Mouse (Mus musculus): ENCODE data around the gene Fbxo22.

DNA sequence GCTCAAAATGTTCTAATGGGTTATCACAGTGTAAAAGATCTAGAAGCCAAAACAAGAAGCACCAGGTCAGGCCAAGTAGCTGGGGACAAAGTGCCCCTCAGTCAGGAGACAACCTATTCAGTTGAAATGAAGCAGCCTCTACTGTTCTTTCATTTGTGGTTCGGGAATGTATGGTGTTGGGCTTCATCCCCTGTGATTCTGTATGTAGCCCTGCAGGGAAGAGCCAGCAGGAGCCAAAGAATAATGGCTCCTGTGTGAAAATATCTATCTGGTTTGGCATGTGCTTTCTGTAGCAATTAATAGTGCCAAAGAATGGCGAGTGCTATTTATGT lies 301 bp upstream of the Fbxo22 start:
- TF ChIP-seq CTCF (IDR thresholded peaks at IDR 0.05; ENCODE audit: extremely low read depth, insufficient read depth, low read length): no peak
- no peak for TF ChIP-seq POLR2A (IDR thresholded peaks at IDR 0.05; ENCODE audit: extremely low read depth, insufficient read depth, low read length)

Data from cortical plate, adult 2 months (tissue).